Mouse (Mus musculus) embryonic fibroblast, embryonic 13.5 days (primary cell): Measurements from ENCODE around the gene Epn2.

ENCODE experiments used
- CTCF ChIP-seq: IDR thresholded peaks from 2 replicates; pipeline ENCODE4 v1.5.1; 2011; ENCODE audit warnings: mild to moderate bottlenecking, control low read depth, low read length, moderate library complexity, borderline replicate concordance; ENCODE audit not compliant: insufficient read depth
- POLR2A ChIP-seq: IDR thresholded peaks from 2 replicates; pipeline ENCODE4 v1.6.1; 2011; ENCODE audit warnings: low read depth, mild to moderate bottlenecking, control low read depth, low read length, moderate library complexity

DNA sequence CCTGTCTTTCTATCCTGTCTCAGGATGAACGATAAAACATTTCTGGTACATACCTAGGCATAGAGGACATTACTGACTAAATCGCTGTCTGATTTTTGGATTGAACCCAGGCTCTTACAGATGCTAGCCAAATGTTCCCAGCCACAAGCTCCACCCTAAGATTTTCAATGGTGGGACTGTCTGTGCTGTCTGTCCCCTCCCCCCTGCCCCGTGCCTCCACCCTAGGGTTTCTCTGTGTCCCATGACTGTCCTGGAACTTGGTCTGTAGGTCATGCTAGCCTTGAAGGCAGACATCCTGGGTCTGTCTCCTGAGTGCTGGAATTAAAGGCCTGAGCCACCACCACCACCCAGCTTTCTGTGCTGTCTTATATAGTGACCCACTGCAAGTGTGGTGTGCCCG, 5.3 kb upstream of the Epn2 start:
- TF ChIP-seq POLR2A (no peak), CTCF (no peak)
